ENCODE assay signal across 8 mouse cellular contexts in the genomic region with DNA sequence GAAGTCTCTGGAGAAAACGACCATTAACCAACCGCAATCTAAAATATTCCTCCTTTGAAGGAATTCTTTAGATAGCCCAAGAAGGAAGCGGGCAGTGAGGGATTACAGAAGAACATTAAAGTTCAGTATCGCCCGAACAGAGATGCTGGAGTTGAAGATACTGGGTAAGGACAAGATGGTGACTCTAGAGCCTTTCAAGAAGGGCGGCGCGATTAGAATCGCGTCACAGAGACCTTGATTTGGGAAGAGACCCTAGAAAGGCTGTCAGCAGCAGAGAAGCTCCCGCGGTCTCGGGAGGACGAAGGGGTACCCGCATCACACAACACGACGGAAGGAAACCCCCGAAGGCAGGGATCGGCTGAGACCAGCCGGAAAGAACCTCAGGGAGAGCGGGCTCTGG. TPM values are rescaled to one million over a fixed set of nuclear protein-coding genes. Genes with fewer than 3 reads are reported as not detected.
A peak's percentile ranks its signal among the peaks of the same experiment; 100 is the strongest.
DNase-seq lines count a peak whose midpoint lies in the region; ATAC-seq and TF ChIP-seq lines count a peak whose summit lies in the region.

No protein-coding gene starts in this region.

- TF ChIP-seq CTCF in heart, postnatal 0 days (IDR thresholded peaks at IDR 0.05; ENCODE audit: low read depth), result no peak
- no peak for TF ChIP-seq CTCF in forebrain, postnatal 0 days (IDR thresholded peaks at IDR 0.05; ENCODE audit: low read depth)

- H3K4me1 ChIP-seq in heart, postnatal 0 days (ENCODE audit: control insufficient read depth, insufficient read depth), result peaks cover 10% of the 10 kb centered on the region; the same call in 1 of the 2 replicates
- H3K4me1 ChIP-seq in forebrain, postnatal 0 days (ENCODE audit: insufficient read depth), result peaks cover 10% of the 10 kb centered on the region
- peaks cover 23% of the 10 kb centered on the region for H3K4me1 ChIP-seq in midbrain, embryonic 10.5 days

- H3K4me2 ChIP-seq in heart, postnatal 0 days (ENCODE audit: low read depth, low read length), result peak overlapping the region; percentile 73
- H3K4me2 ChIP-seq in forebrain, postnatal 0 days (ENCODE audit: low read depth), result peak overlapping the region; percentile 70

- H3K9me3 ChIP-seq in heart, postnatal 0 days (replicated peaks; ENCODE audit: control insufficient read depth, low read length), result no peaks in the 10 kb centered on the region
- H3K9me3 ChIP-seq in forebrain, postnatal 0 days (ENCODE audit: low read length), result no peaks in the 10 kb centered on the region
- H3K9me3 ChIP-seq in midbrain, embryonic 10.5 days (replicated peaks), result no peaks in the 10 kb centered on the region

- H3K9ac ChIP-seq in heart, postnatal 0 days (replicated peaks; ENCODE audit: low read depth, low read length), result peak overlapping the region; percentile 64
- peak overlapping the region; percentile 80 for H3K9ac ChIP-seq in forebrain, postnatal 0 days

- intact Hi-C loops in heart, postnatal 36 days (cut with DNase I), result loop anchor here (2.0 to 5.0 kb wide), 4 partner anchors 85 to 213 kb away; partner anchors contain the start of genes Cdnf, Gm45902 and Hspa14
- intact Hi-C loops in left cerebral cortex, postnatal 10 days (cut with DNase I), result loop anchor here (2.0 kb wide), 1 partner anchor 213 kb away; no protein-coding TSS in a partner anchor

- WGBS in heart, postnatal 0 days, result under 1% methylated on average over 21 of the region's 21 CpGs
- 2% methylated on average over 21 of the region's 21 CpGs for WGBS in forebrain, postnatal 0 days
- 4% methylated on average over 21 of the region's 21 CpGs for WGBS in midbrain, embryonic 10.5 days

- DNase-seq in heart, postnatal 0 days (ENCODE audit: low spot score), result peak; percentile 15
- no peak for DNase-seq in heart, postnatal 36 days
- peak; percentile 56 for DNase-seq in MEL-GATA-1-ER (ENCODE audit: extremely low read depth, low read depth)
- peak; percentile 84 for DNase-seq in forebrain, postnatal 0 days
- DNase-seq in midbrain, embryonic 10.5 days (ENCODE audit: low spot score), result no peak
- DNase-seq in gastrocnemius, postnatal 4 days (ENCODE audit: low spot score in 2 of 2), result no peak
- no peak for DNase-seq in left cerebral cortex, postnatal 10 days (ENCODE audit: extremely low spot score in 1 of 2, low spot score in 2 of 2)
- no peak for DNase-seq in adrenal gland, postnatal 10 days

- H3K4me3 ChIP-seq in heart, postnatal 0 days (ENCODE audit: low read depth, low read length), result peak overlapping the region; percentile 75
- peak overlapping the region; percentile 63 for H3K4me3 ChIP-seq in forebrain, postnatal 0 days (ENCODE audit: low read depth, low read length)
- H3K4me3 ChIP-seq in midbrain, embryonic 10.5 days, result peak overlapping the region; percentile 78

- peak; percentile 62; the same call in 1 of the 2 replicates for TF ChIP-seq EP300 in heart, postnatal 0 days (IDR thresholded peaks at IDR 0.05; ENCODE audit: low read depth)

- ATAC-seq in heart, postnatal 0 days (ENCODE audit: insufficient read depth, low read depth), result no peak
- peak; percentile 40 for ATAC-seq in forebrain, postnatal 0 days

- peaks cover 12% of the 10 kb centered on the region; the same call in 1 of the 2 replicates for H3K36me3 ChIP-seq in heart, postnatal 0 days (replicated peaks; ENCODE audit: control insufficient read depth, insufficient read depth, low read length)
- H3K36me3 ChIP-seq in forebrain, postnatal 0 days (ENCODE audit: insufficient read depth), result peaks cover 20% of the 10 kb centered on the region
- H3K36me3 ChIP-seq in midbrain, embryonic 10.5 days, result peaks cover 30% of the 10 kb centered on the region

- peak overlapping the region; percentile 81 for H3K27ac ChIP-seq in heart, postnatal 0 days (ENCODE audit: low read depth)
- peak overlapping the region; percentile 90 for H3K27ac ChIP-seq in forebrain, postnatal 0 days (ENCODE audit: low read depth, low read length)
- peak overlapping the region; percentile 91 for H3K27ac ChIP-seq in midbrain, embryonic 10.5 days (replicated peaks)

- H3K27me3 ChIP-seq in heart, postnatal 0 days (ENCODE audit: control insufficient read depth, insufficient read depth, low read length), result no peaks in the 10 kb centered on the region
- 0 out of 2 replicates have a peak, but pooled peaks cover 5% of the 10 kb centered on the region for H3K27me3 ChIP-seq in forebrain, postnatal 0 days (ENCODE audit: insufficient read depth, low read length)
- H3K27me3 ChIP-seq in midbrain, embryonic 10.5 days (ENCODE audit: low read depth, poor library complexity, severe bottlenecking), result peaks cover 17% of the 10 kb centered on the region

RNA-seq across cellular contexts. Expression of gene Rpp38, which starts 0.4 kb away (rescaled TPM):
- 1.2 and 2.5 TPM in 2 replicates for total RNA-seq in heart, postnatal 0 days (2014; rRNA removed; ENCODE audit: low replicate concordance)
- polyA plus RNA-seq in heart, postnatal 0 days (2015; fragmentation: Nextera tagmentation; extraction: Ambion mirVana), result 10.1 and 11.3 TPM in 2 replicates
- total RNA-seq in heart, postnatal 36 days (2021), result 1 to 10 TPM; 3.7 to 7.4 TPM
- 11.8 and 13.5 TPM in 2 replicates for total RNA-seq in forebrain, postnatal 0 days (2014; rRNA removed)
- 9.4 and 9.8 TPM in 2 replicates for polyA plus RNA-seq in forebrain, postnatal 0 days (2015; fragmentation: Nextera tagmentation; extraction: Ambion mirVana)
- 23.4 and 23.5 TPM in 2 replicates for polyA plus RNA-seq in midbrain, embryonic 10.5 days (2016; fragmentation: Nextera tagmentation; extraction: Ambion mirVana)
- total RNA-seq in gastrocnemius, postnatal 4 days (2021), result 1 to 10 TPM; 6.5 to 9.8 TPM
- 1 to 10 TPM; 7.3 to 8.0 TPM for total RNA-seq in left cerebral cortex, postnatal 10 days (2021)
- 10 to 100 TPM in 1 of 2 experiments, 1 to 10 TPM in 1; 9.6 to 16.8 TPM for total RNA-seq in adrenal gland, postnatal 10 days (2021)

RNA-seq across cellular contexts. Expression of gene Acbd7, which starts 3.9 kb away (rescaled TPM):
- not detected in 2 replicates for total RNA-seq in heart, postnatal 0 days (2014; rRNA removed; ENCODE audit: low replicate concordance)
- polyA plus RNA-seq in heart, postnatal 0 days (2015; fragmentation: Nextera tagmentation; extraction: Ambion mirVana), result 0.79 and 1.1 TPM in 2 replicates
- total RNA-seq in heart, postnatal 36 days (2021), result 1 to 10 TPM in 1 of 2 experiments, not detected in 1; 1.2 TPM
- 4.1 TPM in 1 of 2 replicates, not detected in the other for total RNA-seq in forebrain, postnatal 0 days (2014; rRNA removed)
- 4.3 and 5.7 TPM in 2 replicates for polyA plus RNA-seq in forebrain, postnatal 0 days (2015; fragmentation: Nextera tagmentation; extraction: Ambion mirVana)
- 0.41 TPM in 1 of 2 replicates, not detected in the other for polyA plus RNA-seq in midbrain, embryonic 10.5 days (2016; fragmentation: Nextera tagmentation; extraction: Ambion mirVana)
- under 1 TPM; 0.57 to 0.59 TPM for total RNA-seq in gastrocnemius, postnatal 4 days (2021)
- total RNA-seq in left cerebral cortex, postnatal 10 days (2021), result 1 to 10 TPM; 1.7 to 1.9 TPM
- total RNA-seq in adrenal gland, postnatal 10 days (2021), result under 1 TPM in 1 of 2 experiments, not detected in 1; 0.64 TPM

RNA-seq across cellular contexts. Expression of gene Nmt2, which starts 48.0 kb away (rescaled TPM):
- total RNA-seq in heart, postnatal 0 days (2014; rRNA removed; ENCODE audit: low replicate concordance), result 14.9 and 20.7 TPM in 2 replicates
- 17.3 and 18.1 TPM in 2 replicates for polyA plus RNA-seq in heart, postnatal 0 days (2015; fragmentation: Nextera tagmentation; extraction: Ambion mirVana)
- total RNA-seq in heart, postnatal 36 days (2021), result 10 to 100 TPM in 1 of 2 experiments, 1 to 10 TPM in 1; 9.1 to 10.7 TPM
- 92.8 and 94.0 TPM in 2 replicates for total RNA-seq in forebrain, postnatal 0 days (2014; rRNA removed)
- 80.4 and 101 TPM in 2 replicates for polyA plus RNA-seq in forebrain, postnatal 0 days (2015; fragmentation: Nextera tagmentation; extraction: Ambion mirVana)
- 67.1 and 68.4 TPM in 2 replicates for polyA plus RNA-seq in midbrain, embryonic 10.5 days (2016; fragmentation: Nextera tagmentation; extraction: Ambion mirVana)
- total RNA-seq in gastrocnemius, postnatal 4 days (2021), result 10 to 100 TPM; 15.4 to 16.7 TPM
- total RNA-seq in left cerebral cortex, postnatal 10 days (2021), result 10 to 100 TPM; 77.6 to 85.1 TPM
- total RNA-seq in adrenal gland, postnatal 10 days (2021), result 10 to 100 TPM; 49.0 to 55.3 TPM

Comparison
In these comparisons a context has a peak if more than half of its experiments do, and no peak if none do; other contexts are left out.
1. DNase-seq: peak in heart, postnatal 0 days (single experiment), MEL-GATA-1-ER (single experiment) and forebrain, postnatal 0 days (single experiment); none in heart, postnatal 36 days (0 of 2), midbrain, embryonic 10.5 days (single experiment), gastrocnemius, postnatal 4 days (0 of 2), left cerebral cortex, postnatal 10 days (0 of 2) and adrenal gland, postnatal 10 days (single experiment).
2. Peak in every context shown above with its lines, with median percentiles within 50 percentile points of each other: H3K27ac ChIP-seq and H3K4me3 ChIP-seq.